Mouse (Mus musculus): ENCODE results near the gene Necap2.

DNA sequence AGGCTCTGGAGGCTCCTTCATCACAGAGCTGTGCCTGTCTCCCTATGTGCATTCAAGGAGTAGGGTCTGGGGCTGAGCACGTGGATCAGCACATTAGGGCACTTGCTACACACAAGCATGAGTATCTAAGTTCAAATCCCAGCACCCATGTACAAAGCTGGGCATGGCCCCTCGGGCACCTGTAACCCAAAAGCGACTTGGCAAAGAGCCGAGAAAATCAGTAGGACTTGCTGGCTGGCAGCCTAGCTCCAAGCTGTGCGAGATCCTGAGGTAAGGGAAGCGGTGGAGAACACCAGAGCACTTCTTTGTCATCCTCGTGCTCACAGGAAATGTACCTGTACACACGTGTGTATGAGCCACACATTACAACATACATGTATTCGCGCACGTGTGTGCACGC lies 25.7 kb downstream of the Necap2 start:
- TF ChIP-seq CTCF (IDR thresholded peaks at IDR 0.05; ENCODE audit: borderline replicate concordance, insufficient read depth, low read length): no peak
- TF ChIP-seq POLR2A (IDR thresholded peaks at IDR 0.05; ENCODE audit: low read depth, low read length): no peak
